Mouse (Mus musculus) ES-Bruce4 (cell line): ENCODE data around the gene Reck.

Experiments
- CTCF ChIP-seq: IDR thresholded peaks from one replicate; pipeline ENCODE4 v1.8.1; 2011; ENCODE audit warnings: low read depth, low read length
- POLR2A ChIP-seq: IDR thresholded peaks from one replicate; pipeline ENCODE4 v1.8.1; 2011; ENCODE audit warnings: low read length; ENCODE audit not compliant: insufficient read depth

DNA sequence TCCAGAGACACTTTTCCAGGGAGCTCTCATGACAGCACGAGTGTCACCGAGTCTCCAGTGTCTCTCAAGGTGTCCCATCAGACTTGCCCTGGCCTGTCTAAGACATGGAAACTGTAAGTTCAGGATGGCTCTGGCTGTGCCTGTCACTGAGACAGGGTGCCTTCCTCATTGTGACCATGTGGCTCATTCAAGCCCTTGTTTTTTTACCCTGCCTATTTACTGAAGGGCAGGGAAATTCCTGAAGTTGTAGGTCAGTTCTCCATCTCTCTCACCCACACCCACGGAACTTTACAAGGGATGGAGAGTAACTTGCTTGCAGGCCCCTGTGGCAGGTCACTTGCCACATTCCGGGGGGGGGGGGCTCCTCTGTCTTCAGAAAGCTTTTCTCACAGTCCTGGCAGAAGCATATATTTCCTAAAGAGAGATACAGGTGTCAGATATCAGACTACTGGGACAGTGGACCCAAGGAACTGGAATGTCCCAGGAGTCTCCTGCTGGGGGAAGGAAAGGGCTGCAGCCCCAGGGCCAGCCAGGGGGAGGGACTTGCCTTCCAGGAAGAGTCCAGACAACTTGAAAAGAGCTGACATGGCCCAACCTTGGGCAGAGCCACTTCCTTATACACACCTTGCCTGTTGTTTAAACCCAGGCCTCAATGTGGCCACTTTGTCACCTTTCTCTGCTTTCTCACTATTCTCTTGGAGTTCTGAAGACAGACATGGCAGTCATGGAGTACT is 89.8 kb downstream of the Reck start:
- TF ChIP-seq CTCF (no peak), POLR2A (no peak)
